Mouse (Mus musculus) megakaryocyte, embryonic 14.5 days (primary cell): ENCODE data around the gene U90926.

Experiments used
- FLI1 ChIP-seq: IDR thresholded peaks from 2 replicates; pipeline ENCODE4 v1.6.1; 2012; ENCODE audit warnings: low read length, inconsistent platforms, mixed read lengths
- GATA1 ChIP-seq: IDR thresholded peaks from 3 replicates; pipeline ENCODE4 v1.6.1; 2012; ENCODE audit warnings: mixed read lengths, low read length, inconsistent platforms, borderline replicate concordance

DNA sequence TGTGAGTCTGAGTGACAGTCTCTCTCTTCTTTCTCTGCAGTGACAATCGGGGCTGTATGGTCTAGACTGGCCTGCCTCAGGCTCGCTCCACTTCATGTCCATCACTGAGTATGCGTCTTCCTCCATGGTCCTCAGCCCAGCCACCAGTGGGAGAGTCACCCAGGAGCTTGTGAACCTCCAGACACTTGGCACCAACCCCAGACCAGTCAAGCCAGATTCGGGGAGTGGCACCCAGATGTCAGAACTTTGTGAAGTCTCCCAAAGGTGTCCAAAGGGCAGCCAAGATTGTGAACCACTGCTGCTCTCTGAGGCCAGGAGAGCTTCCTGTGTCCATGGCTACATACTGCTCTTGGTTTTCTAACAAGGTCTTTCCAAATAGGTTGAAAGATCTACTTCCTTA is 3.0 kb downstream of the U90926 start:
- TF ChIP-seq GATA1 (no peak), FLI1 (no peak)
